Mouse (Mus musculus): ENCODE results near the gene Tm9sf2. TPM values are rescaled to one million over a fixed set of nuclear protein-coding genes. Genes with fewer than 3 reads are reported as not detected.

Gene Tm9sf2
- polyA plus RNA-seq, 1 experiment from 2014 or later: 214 TPM

GRCm38 (mm10) chr14:122112311-122112710 lies 5.5 kb downstream of the Tm9sf2 start:
- Histone ChIP-seq H3K27me3 (ENCODE audit: insufficient read depth, low read length) (no peaks in the 10 kb centered on the region), H3K4me1 (ENCODE audit: insufficient read depth, low read length) (peaks cover 26% of the 10 kb centered on the region), H3K9ac (replicated peaks; ENCODE audit: low read length) (no peak overlapping the region), H3K9me3 (ENCODE audit: low read length) (no peaks in the 10 kb centered on the region), H3K4me2 (replicated peaks; ENCODE audit: low read depth, low read length) (no peak overlapping the region), H3K27ac (ENCODE audit: low read length) (no peak overlapping the region), H3K4me3 (ENCODE audit: low read length) (no peak overlapping the region), H3K36me3 (ENCODE audit: insufficient read depth, low read length) (0 out of 2 replicates have a peak, but pooled peaks cover 6% of the 10 kb centered on the region)
- WGBS: 79% methylated on average over 5 of the region's 5 CpGs
- no peak for ATAC-seq (ENCODE audit: low FRiP score, low TSS enrichment)

- Histone ChIP-seq H3K4me3 (ENCODE audit: low read length) (no peak overlapping the region), H3K36me3 (ENCODE audit: insufficient read depth, low read length) (0 out of 2 replicates have a peak, but pooled peaks cover 2% of the 10 kb centered on the region)
- 82% methylated on average over 1 of the region's 1 CpGs for WGBS
Measured at GRCm38 (mm10) chr14:122116200-122116599, 9.4 kb downstream of the Tm9sf2 start.

GRCm38 (mm10) chr14:122130111-122130797 lies 23.4 kb downstream of the Tm9sf2 start:
- Histone ChIP-seq H3K4me3 (ENCODE audit: low read length) (no peak overlapping the region), H3K27ac (ENCODE audit: low read length) (no peak overlapping the region), H3K4me2 (replicated peaks; ENCODE audit: low read depth, low read length) (no peak overlapping the region), H3K9me3 (ENCODE audit: low read length) (no peaks in the 10 kb centered on the region), H3K9ac (replicated peaks; ENCODE audit: low read length) (no peak overlapping the region), H3K36me3 (ENCODE audit: insufficient read depth, low read length) (peaks cover 18% of the 10 kb centered on the region; the same call in 1 of the 2 replicates), H3K4me1 (ENCODE audit: insufficient read depth, low read length) (no peaks in the 10 kb centered on the region), H3K27me3 (ENCODE audit: insufficient read depth, low read length) (no peaks in the 10 kb centered on the region)
- 86% methylated on average over 5 of the region's 5 CpGs for WGBS
- ATAC-seq (ENCODE audit: low FRiP score, low TSS enrichment): no peak

More at GRCm38 (mm10) chr14:122116200-122116599, 9.4 kb downstream of the Tm9sf2 start:
- Histone ChIP-seq H3K27me3 (ENCODE audit: insufficient read depth, low read length) (no peaks in the 10 kb centered on the region), H3K27ac (ENCODE audit: low read length) (no peak overlapping the region), H3K9ac (replicated peaks; ENCODE audit: low read length) (no peak overlapping the region), H3K4me2 (replicated peaks; ENCODE audit: low read depth, low read length) (no peak overlapping the region), H3K9me3 (ENCODE audit: low read length) (no peaks in the 10 kb centered on the region), H3K4me1 (ENCODE audit: insufficient read depth, low read length) (peaks cover 6% of the 10 kb centered on the region; the same call in 1 of the 2 replicates)
- ATAC-seq (ENCODE audit: low FRiP score, low TSS enrichment): no peak

GRCm38 (mm10) chr14:122131644-122132043 lies 24.8 kb downstream of the Tm9sf2 start:
- H3K4me3 ChIP-seq (ENCODE audit: low read length): no peak overlapping the region
- no peak overlapping the region for H3K27ac ChIP-seq (ENCODE audit: low read length)
- no peak overlapping the region for H3K9ac ChIP-seq (replicated peaks; ENCODE audit: low read length)
- ATAC-seq (ENCODE audit: low FRiP score, low TSS enrichment): no peak
- no peaks in the 10 kb centered on the region for H3K27me3 ChIP-seq (ENCODE audit: insufficient read depth, low read length)
- H3K4me1 ChIP-seq (ENCODE audit: insufficient read depth, low read length): no peaks in the 10 kb centered on the region
- no peaks in the 10 kb centered on the region for H3K9me3 ChIP-seq (ENCODE audit: low read length)
- no peak overlapping the region for H3K4me2 ChIP-seq (replicated peaks; ENCODE audit: low read depth, low read length)
- WGBS: 85% methylated on average over 2 of the region's 2 CpGs
- H3K36me3 ChIP-seq (ENCODE audit: insufficient read depth, low read length): peaks cover 15% of the 10 kb centered on the region; the same call in 1 of the 2 replicates

GRCm38 (mm10) chr14:122136368-122136928 lies 29.6 kb downstream of the Tm9sf2 start:
- H3K4me1 ChIP-seq (ENCODE audit: insufficient read depth, low read length): no peaks in the 10 kb centered on the region
- WGBS: 78% methylated on average over 3 of the region's 3 CpGs
- no peaks in the 10 kb centered on the region for H3K27me3 ChIP-seq (ENCODE audit: insufficient read depth, low read length)
- H3K4me3 ChIP-seq (ENCODE audit: low read length): no peak overlapping the region
- peaks cover 16% of the 10 kb centered on the region for H3K36me3 ChIP-seq (ENCODE audit: insufficient read depth, low read length)
- no peak for ATAC-seq (ENCODE audit: low FRiP score, low TSS enrichment)
- no peak overlapping the region for H3K4me2 ChIP-seq (replicated peaks; ENCODE audit: low read depth, low read length)
- H3K27ac ChIP-seq (ENCODE audit: low read length): no peak overlapping the region
- H3K9me3 ChIP-seq (ENCODE audit: low read length): no peaks in the 10 kb centered on the region
- no peak overlapping the region for H3K9ac ChIP-seq (replicated peaks; ENCODE audit: low read length)

GRCm38 (mm10) chr14:122137234-122137633 lies 30.4 kb downstream of the Tm9sf2 start:
- Histone ChIP-seq H3K4me3 (ENCODE audit: low read length) (no peak overlapping the region), H3K9me3 (ENCODE audit: low read length) (no peaks in the 10 kb centered on the region), H3K4me1 (ENCODE audit: insufficient read depth, low read length) (no peaks in the 10 kb centered on the region), H3K36me3 (ENCODE audit: insufficient read depth, low read length) (peaks cover 21% of the 10 kb centered on the region), H3K27me3 (ENCODE audit: insufficient read depth, low read length) (no peaks in the 10 kb centered on the region), H3K4me2 (replicated peaks; ENCODE audit: low read depth, low read length) (no peak overlapping the region), H3K27ac (ENCODE audit: low read length) (no peak overlapping the region), H3K9ac (replicated peaks; ENCODE audit: low read length) (no peak overlapping the region)
- no peak for ATAC-seq (ENCODE audit: low FRiP score, low TSS enrichment)
- WGBS: 58% methylated on average over 7 of the region's 7 CpGs

GRCm38 (mm10) chr14:122140126-122140525 lies 33.3 kb downstream of the Tm9sf2 start:
- WGBS: 76% methylated on average over 1 of the region's 1 CpGs
- ATAC-seq (ENCODE audit: low FRiP score, low TSS enrichment): no peak
- H3K27me3 ChIP-seq (ENCODE audit: insufficient read depth, low read length): no peaks in the 10 kb centered on the region
- no peaks in the 10 kb centered on the region for H3K9me3 ChIP-seq (ENCODE audit: low read length)
- H3K27ac ChIP-seq (ENCODE audit: low read length): no peak overlapping the region
- H3K4me2 ChIP-seq (replicated peaks; ENCODE audit: low read depth, low read length): no peak overlapping the region
- peaks cover 30% of the 10 kb centered on the region for H3K36me3 ChIP-seq (ENCODE audit: insufficient read depth, low read length)
- no peak overlapping the region for H3K9ac ChIP-seq (replicated peaks; ENCODE audit: low read length)
- no peak overlapping the region for H3K4me3 ChIP-seq (ENCODE audit: low read length)
- no peaks in the 10 kb centered on the region for H3K4me1 ChIP-seq (ENCODE audit: insufficient read depth, low read length)

- no peak overlapping the region for H3K4me3 ChIP-seq (ENCODE audit: low read length)
- no peaks in the 10 kb centered on the region for H3K4me1 ChIP-seq (ENCODE audit: insufficient read depth, low read length)
- H3K36me3 ChIP-seq (ENCODE audit: insufficient read depth, low read length): peaks cover 56% of the 10 kb centered on the region
- WGBS: 91% methylated on average over 4 of the region's 4 CpGs
- H3K27ac ChIP-seq (ENCODE audit: low read length): no peak overlapping the region
- H3K4me2 ChIP-seq (replicated peaks; ENCODE audit: low read depth, low read length): no peak overlapping the region
- ATAC-seq (ENCODE audit: low FRiP score, low TSS enrichment): no peak
- H3K27me3 ChIP-seq (ENCODE audit: insufficient read depth, low read length): no peaks in the 10 kb centered on the region
- no peaks in the 10 kb centered on the region for H3K9me3 ChIP-seq (ENCODE audit: low read length)
- no peak overlapping the region for H3K9ac ChIP-seq (replicated peaks; ENCODE audit: low read length)
Measured at GRCm38 (mm10) chr14:122143585-122144269, 36.9 kb downstream of the Tm9sf2 start.

GRCm38 (mm10) chr14:122145374-122145773 lies 38.5 kb downstream of the Tm9sf2 start:
- ATAC-seq (ENCODE audit: low FRiP score, low TSS enrichment): no peak
- Histone ChIP-seq H3K27ac (ENCODE audit: low read length) (no peak overlapping the region), H3K9ac (replicated peaks; ENCODE audit: low read length) (no peak overlapping the region), H3K4me3 (ENCODE audit: low read length) (no peak overlapping the region), H3K27me3 (ENCODE audit: insufficient read depth, low read length) (no peaks in the 10 kb centered on the region), H3K36me3 (ENCODE audit: insufficient read depth, low read length) (peaks cover 59% of the 10 kb centered on the region), H3K4me1 (ENCODE audit: insufficient read depth, low read length) (no peaks in the 10 kb centered on the region), H3K4me2 (replicated peaks; ENCODE audit: low read depth, low read length) (no peak overlapping the region), H3K9me3 (ENCODE audit: low read length) (no peaks in the 10 kb centered on the region)
- 63% methylated on average over 1 of the region's 1 CpGs for WGBS

GRCm38 (mm10) chr14:122150616-122151015 lies 43.8 kb downstream of the Tm9sf2 start:
- no peak overlapping the region for H3K27ac ChIP-seq (ENCODE audit: low read length)
- peaks cover 59% of the 10 kb centered on the region for H3K36me3 ChIP-seq (ENCODE audit: insufficient read depth, low read length)
- H3K4me2 ChIP-seq (replicated peaks; ENCODE audit: low read depth, low read length): no peak overlapping the region
- no peaks in the 10 kb centered on the region for H3K27me3 ChIP-seq (ENCODE audit: insufficient read depth, low read length)
- no peak overlapping the region for H3K4me3 ChIP-seq (ENCODE audit: low read length)
- H3K4me1 ChIP-seq (ENCODE audit: insufficient read depth, low read length): no peaks in the 10 kb centered on the region
- no peak for ATAC-seq (ENCODE audit: low FRiP score, low TSS enrichment)
- no peaks in the 10 kb centered on the region for H3K9me3 ChIP-seq (ENCODE audit: low read length)
- no peak overlapping the region for H3K9ac ChIP-seq (replicated peaks; ENCODE audit: low read length)
- WGBS: 88% methylated on average over 5 of the region's 5 CpGs
